Mouse (Mus musculus) T-helper 1 cell (primary cell): ENCODE results near the gene Il11ra1.

Source experiments
- in situ Hi-C: fragments of 300-600 bp; cut with MboI, MseI; formaldehyde crosslinking; loops from one replicate; pipeline ENCODE4 v1.15.1; 2025; ENCODE audit warnings: high pct_unique_total_duplicates

Il11ra1 gene

GRCm38 (mm10) chr4:41707011-41707535 is 7.3 kb downstream of the Il11ra1 start:
- in situ Hi-C loops: loop anchor here (25.0 kb wide), 1 partner anchor 995 kb away; the partner anchor contains the start of genes Aptx and Dnaja1

- in situ Hi-C loops: loop anchor here (25.0 kb wide), 1 partner anchor 996 kb away; the partner anchor contains the start of genes Aptx and Dnaja1
Observed at GRCm38 (mm10) chr4:41708192-41708745, 8.5 kb downstream of the Il11ra1 start.

GRCm38 (mm10) chr4:41710229-41710628 is 10.4 kb downstream of the Il11ra1 start:
- in situ Hi-C loops: loop anchor here (25.0 kb wide), 1 partner anchor 998 kb away; the partner anchor contains the start of genes Aptx and Dnaja1

- in situ Hi-C loops: loop anchor here (25.0 kb wide), 1 partner anchor 1000 kb away; the partner anchor contains the start of genes Aptx and Dnaja1
Observed at GRCm38 (mm10) chr4:41711705-41712375, 12.1 kb downstream of the Il11ra1 start.

GRCm38 (mm10) chr4:41712421-41713196 is 12.8 kb downstream of the Il11ra1 start:
- in situ Hi-C loops: loop anchor here (25.0 kb wide), 1 partner anchor 1000 kb away; the partner anchor contains the start of genes Aptx and Dnaja1

- in situ Hi-C loops: loop anchor here (25.0 kb wide), 1 partner anchor 1001 kb away; the partner anchor contains the start of genes Aptx and Dnaja1
Observed at GRCm38 (mm10) chr4:41713197-41714067, 13.6 kb downstream of the Il11ra1 start, which contains the start of gene Rpp25l. Rpp25l (minus strand) TSS chr4:41713534.

- in situ Hi-C loops: loop anchor here (25.0 kb wide), 1 partner anchor 1002 kb away; the partner anchor contains the start of genes Aptx and Dnaja1
Observed at GRCm38 (mm10) chr4:41714276-41714675, 14.5 kb downstream of the Il11ra1 start.

GRCm38 (mm10) chr4:41715082-41715481 is 15.3 kb downstream of the Il11ra1 start:
- in situ Hi-C loops: loop anchor here (25.0 kb wide), 1 partner anchor 1003 kb away; the partner anchor contains the start of genes Aptx and Dnaja1

GRCm38 (mm10) chr4:41715596-41715995 is 15.8 kb downstream of the Il11ra1 start:
- in situ Hi-C loops: loop anchor here (25.0 kb wide), 1 partner anchor 1003 kb away; the partner anchor contains the start of genes Aptx and Dnaja1

GRCm38 (mm10) chr4:41716834-41717233 is 17.0 kb downstream of the Il11ra1 start:
- in situ Hi-C loops: loop anchor here (25.0 kb wide), 1 partner anchor 1005 kb away; the partner anchor contains the start of genes Aptx and Dnaja1

- in situ Hi-C loops: loop anchor here (25.0 kb wide), 1 partner anchor 1011 kb away; the partner anchor contains the start of genes Aptx and Dnaja1
Observed at GRCm38 (mm10) chr4:41722918-41723351, 23.1 kb downstream of the Il11ra1 start, which contains the start of gene Dctn3. Dctn3 (minus strand) TSS chr4:41723170.

- in situ Hi-C loops: no loop called here
Observed at GRCm38 (mm10) chr4:41726826-41727621, 27.2 kb downstream of the Il11ra1 start.

- in situ Hi-C loops: loop anchor here (10.0 kb wide), 1 partner anchor 1214 kb away; the partner anchor contains the start of gene Dnajb5
Observed at GRCm38 (mm10) chr4:41731052-41731765, 31.4 kb downstream of the Il11ra1 start, which contains the start of gene Arid3c. Arid3c (minus strand) TSS chr4:41731142.

GRCm38 (mm10) chr4:41737602-41738255 is 37.9 kb downstream of the Il11ra1 start:
- in situ Hi-C loops: loop anchor here (10.0 kb wide), 1 partner anchor 1207 kb away; the partner anchor contains the start of gene Dnajb5

- in situ Hi-C loops: loop anchor here (10.0 kb wide), 1 partner anchor 1207 kb away; the partner anchor contains the start of gene Dnajb5
Observed at GRCm38 (mm10) chr4:41738256-41738603, 38.4 kb downstream of the Il11ra1 start.

GRCm38 (mm10) chr4:41739260-41739659 is 39.5 kb downstream of the Il11ra1 start:
- in situ Hi-C loops: loop anchor here (10.0 kb wide), 1 partner anchor 1206 kb away; the partner anchor contains the start of gene Dnajb5

GRCm38 (mm10) chr4:41740380-41741157 is 40.8 kb downstream of the Il11ra1 start:
- in situ Hi-C loops: no loop called here
